Mouse (Mus musculus): ENCODE data around the gene Pcca.

- TF ChIP-seq POLR2A (IDR thresholded peaks at IDR 0.05; ENCODE audit: insufficient read depth, low read depth, low read length): no peak
- no peak for TF ChIP-seq EP300 (IDR thresholded peaks at IDR 0.05; ENCODE audit: insufficient read depth, low read depth, low read length)
- TF ChIP-seq CTCF (IDR thresholded peaks at IDR 0.05): no peak
Observed at GRCm38 (mm10) chr14:122648214-122648613, 114.1 kb downstream of the Pcca start.
